Mouse (Mus musculus) megakaryocyte, embryonic 14.5 days (primary cell): ENCODE results near the gene Cryzl1.

ENCODE experiments used
- FLI1 ChIP-seq: IDR thresholded peaks from 2 replicates; pipeline ENCODE4 v1.6.1; 2012; ENCODE audit warnings: low read length, inconsistent platforms, mixed read lengths
- GATA1 ChIP-seq: IDR thresholded peaks from 3 replicates; pipeline ENCODE4 v1.6.1; 2012; ENCODE audit warnings: mixed read lengths, low read length, inconsistent platforms, borderline replicate concordance

DNA sequence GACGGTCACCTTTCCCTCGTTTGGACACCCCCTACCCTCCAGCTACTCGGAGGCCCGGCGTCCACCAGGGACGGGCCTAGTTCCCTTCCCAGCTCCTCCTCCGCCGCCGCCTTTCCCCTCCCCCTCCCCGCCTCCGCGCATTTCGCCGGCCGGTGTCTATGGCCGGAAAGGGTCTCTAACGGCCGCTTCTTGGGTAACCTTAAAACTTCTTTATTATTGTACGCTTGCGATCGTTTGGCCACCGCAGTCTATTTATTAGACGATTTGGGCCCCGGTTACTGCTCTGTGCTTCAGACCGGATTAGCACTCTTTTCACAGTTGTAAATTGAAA, 80.6 kb downstream of the Cryzl1 start:
- no peak for TF ChIP-seq GATA1
- TF ChIP-seq FLI1, result no peak
